Mouse (Mus musculus) stomach, postnatal 0 days (tissue): ENCODE data around the gene Fhod1. TPM values are rescaled to one million over a fixed set of nuclear protein-coding genes. Genes with fewer than 3 reads are reported as not detected.

ENCODE experiments used
- ATAC-seq: fragments of 200-750 bp; cut with Nextera tagmentation; 2 replicates; pipeline ENCODE4 v1.8.0; 2017; ENCODE audit not compliant: low FRiP score, low TSS enrichment
- DNase-seq: peaks from one replicate; pipeline ENCODE4 v3.0.0-alpha.2; 2016; ENCODE audit warnings: low spot score
- H3K27ac ChIP-seq: fragments of 300-500 bp; sonication (generic); replicated peaks from 2 replicates; pipeline ENCODE4 v1.5.1; 2014; ENCODE audit warnings: mild to moderate bottlenecking, control low read depth
- H3K27me3 ChIP-seq: fragments of 300-500 bp; sonication (generic); 2 replicates; pipeline ENCODE4 v1.6.1; 2014; ENCODE audit warnings: low read length; ENCODE audit not compliant: control insufficient read depth, insufficient read depth
- H3K36me3 ChIP-seq: fragments of 300-500 bp; sonication (generic); 2 replicates; pipeline ENCODE4 v1.6.1; 2014; ENCODE audit warnings: low read length, mixed read lengths; ENCODE audit not compliant: control insufficient read depth, insufficient read depth
- H3K4me1 ChIP-seq: fragments of 300-500 bp; sonication (generic); replicated peaks from 2 replicates; pipeline ENCODE4 v1.6.1; 2014; ENCODE audit warnings: antibody characterized with exemption; ENCODE audit not compliant: control insufficient read depth, insufficient read depth
- H3K4me2 ChIP-seq: fragments of 300-500 bp; sonication (generic); replicated peaks from 2 replicates; pipeline ENCODE4 v1.6.1; 2014; ENCODE audit warnings: low read depth, mild to moderate bottlenecking, control low read depth, moderate library complexity
- H3K4me3 ChIP-seq: fragments of 300-500 bp; sonication (generic); 2 replicates; pipeline ENCODE4 v1.5.1; 2014; ENCODE audit warnings: low read depth, low read length, control low read depth
- H3K9ac ChIP-seq: fragments of 300-500 bp; sonication (generic); 2 replicates; pipeline ENCODE4 v1.6.1; 2014; ENCODE audit warnings: mild to moderate bottlenecking, low read length, control low read depth, mixed read lengths
- H3K9me3 ChIP-seq: fragments of 300-500 bp; sonication (generic); 2 replicates; pipeline ENCODE4 v1.6.1; 2016; ENCODE audit warnings: low read length; ENCODE audit not compliant: control insufficient read depth
- CTCF ChIP-seq: IDR thresholded peaks from 2 replicates; pipeline ENCODE4 v1.5.1; 2016; ENCODE audit warnings: antibody characterized with exemption, low read depth, mild to moderate bottlenecking, moderate library complexity
- EP300 ChIP-seq: optimal IDR thresholded peaks from 2 replicates; pipeline ENCODE3; 2016; ENCODE audit warnings: antibody characterized with exemption
- WGBS: fragments of 180-500 bp; shearing (Covaris S2); extraction: QIAGEN DNeasy Blood & Tissue Kit; methylation state at CpG from one replicate; pipeline ENCODE4 v1.1.7; 2014; 5-methylcytosine and 5-hydroxymethylcytosine counted together
- polyA plus RNA-seq: library from polyadenylated mRNA; unstranded; fragments of >200 nt; fragmentation: Nextera tagmentation; extraction: Ambion mirVana; gene quantifications from 2 replicates; pipeline ENCODE4 v1.2.1, GENCODE M21; 2015

The Fhod1 gene
- polyA plus RNA-seq, 1 experiment from 2014 or later = 0.63 TPM

DNA sequence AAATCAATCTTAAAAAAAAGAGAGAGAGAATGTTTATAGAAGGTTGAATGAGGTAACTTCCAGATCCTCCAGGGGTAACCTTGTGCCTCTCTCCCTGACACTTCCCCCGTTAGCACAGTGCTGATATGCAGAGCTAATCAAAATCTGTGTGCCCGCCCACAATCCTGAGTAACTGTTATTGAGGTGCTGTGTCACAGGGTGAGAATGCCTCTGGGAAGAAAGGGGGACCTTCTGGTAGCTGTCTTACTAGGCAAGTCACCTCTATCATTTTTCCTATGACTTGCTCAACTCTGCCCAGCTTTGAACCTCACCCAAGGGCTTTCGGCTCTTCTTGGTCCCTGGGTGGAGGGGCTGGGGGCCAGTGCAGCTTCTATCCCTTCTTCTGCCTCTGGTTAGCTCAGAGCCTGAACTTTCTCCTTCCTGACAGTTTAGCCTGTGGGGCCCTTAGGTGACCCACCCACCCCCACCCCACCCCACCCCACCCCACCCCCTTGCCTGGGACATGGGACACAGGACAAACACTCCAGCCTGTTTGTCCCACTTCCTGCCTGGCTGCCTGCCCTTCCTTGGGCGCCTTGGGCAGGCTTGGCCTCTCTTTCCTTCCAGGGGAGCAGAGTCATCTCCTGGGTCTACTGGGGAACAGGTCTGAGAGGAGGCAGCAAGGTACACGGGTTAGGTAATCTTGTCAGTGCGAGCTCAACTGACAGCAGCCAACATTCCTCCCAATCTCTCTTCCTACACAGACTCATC lies 7.7 kb downstream of the Fhod1 start:
- Histone ChIP-seq H3K27ac (peak overlapping the region; percentile 65), H3K4me1 (peaks cover 14% of the 10 kb centered on the region), H3K9me3 (no peaks in the 10 kb centered on the region), H3K9ac (0 out of 2 replicates have a peak overlapping the region, but pooled peaks have one; percentile 8), H3K36me3 (peaks cover 11% of the 10 kb centered on the region), H3K4me3 (no peak overlapping the region), H3K27me3 (no peaks in the 10 kb centered on the region), H3K4me2 (no peak overlapping the region)
- WGBS = 59% methylated on average over 6 of the region's 6 CpGs
- DNase-seq (peak; percentile 77), ATAC-seq (peak; percentile 57)
- TF ChIP-seq CTCF = no peak
- no peak for TF ChIP-seq EP300

DNA sequence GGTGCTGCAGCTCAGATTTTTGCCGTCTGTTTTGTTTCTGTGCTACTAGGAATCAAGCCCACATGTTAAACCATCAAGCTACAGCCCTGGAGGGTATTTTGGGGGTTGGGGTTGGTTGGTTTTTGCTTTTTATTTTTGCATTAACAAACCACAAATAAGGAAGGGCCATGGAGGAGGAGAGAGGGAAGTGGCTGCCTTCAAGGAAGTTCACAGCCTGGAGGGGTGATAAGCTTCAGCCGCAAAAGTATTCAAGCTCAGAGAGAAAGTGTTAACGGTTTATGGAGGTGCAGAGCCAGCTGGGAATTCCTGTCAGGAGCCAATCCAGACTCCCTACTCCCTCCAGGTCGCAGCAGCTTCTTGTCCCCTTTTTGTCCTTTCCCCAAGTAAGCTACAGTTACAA lies 8.8 kb downstream of the Fhod1 start:
- H3K4me1 ChIP-seq = peaks cover 11% of the 10 kb centered on the region
- H3K9ac ChIP-seq = no peak overlapping the region
- ATAC-seq (no peak), DNase-seq (no peak)
- H3K27me3 ChIP-seq = no peaks in the 10 kb centered on the region
- peaks cover 19% of the 10 kb centered on the region for H3K36me3 ChIP-seq
- H3K4me2 ChIP-seq = no peak overlapping the region
- WGBS = 40% methylated on average over 4 of the region's 4 CpGs
- H3K4me3 ChIP-seq = no peak overlapping the region
- TF ChIP-seq CTCF (no peak), EP300 (no peak)
- no peaks in the 10 kb centered on the region for H3K9me3 ChIP-seq
- peak overlapping the region; percentile 14; the same call in 1 of the 2 replicates for H3K27ac ChIP-seq

DNA sequence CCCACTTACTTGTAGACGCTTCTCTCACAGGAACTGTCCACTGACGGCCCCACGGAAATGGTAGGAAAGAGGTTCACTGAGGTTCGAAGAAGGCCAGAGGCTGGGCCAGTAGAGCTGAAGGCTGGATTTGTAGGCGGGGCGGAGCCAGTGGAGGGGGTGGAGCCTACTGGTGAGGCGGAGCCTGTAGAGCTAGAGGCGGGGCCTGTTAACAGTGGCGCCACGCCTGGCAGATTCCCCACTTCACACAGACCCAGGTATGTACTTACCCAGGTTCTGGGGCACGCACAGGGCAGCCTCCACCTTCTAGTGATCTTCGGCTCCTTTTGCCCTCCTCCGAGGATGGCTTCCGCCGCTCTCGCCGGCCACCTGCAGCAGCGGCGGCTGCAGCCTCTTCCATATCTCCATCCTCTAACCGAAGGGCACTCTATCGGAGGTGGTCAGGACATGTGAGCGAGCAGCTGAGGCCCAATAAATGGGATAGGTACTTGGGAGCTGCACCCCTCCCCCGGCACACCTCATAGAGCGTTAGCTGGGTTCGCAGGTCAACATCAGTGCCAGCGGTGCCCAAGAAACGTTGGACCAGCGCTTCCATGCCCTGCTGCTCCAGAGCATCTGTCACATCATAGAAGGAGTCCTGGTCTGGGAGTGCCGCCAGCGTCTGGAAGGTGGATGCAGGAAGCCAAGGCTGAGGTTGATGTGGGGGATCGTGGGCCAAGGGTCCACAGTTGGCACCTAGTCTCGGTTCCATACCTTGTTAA lies 11.2 kb downstream of the Fhod1 start:
- no peak for ATAC-seq
- Histone ChIP-seq H3K27ac (no peak overlapping the region), H3K36me3 (peaks cover 28% of the 10 kb centered on the region), H3K4me2 (no peak overlapping the region), H3K4me1 (peaks cover 10% of the 10 kb centered on the region), H3K9ac (no peak overlapping the region), H3K9me3 (no peaks in the 10 kb centered on the region), H3K4me3 (no peak overlapping the region), H3K27me3 (no peaks in the 10 kb centered on the region)
- TF ChIP-seq CTCF (no peak), EP300 (no peak)
- no peak for DNase-seq
- WGBS = 71% methylated on average over 32 of the region's 32 CpGs

DNA sequence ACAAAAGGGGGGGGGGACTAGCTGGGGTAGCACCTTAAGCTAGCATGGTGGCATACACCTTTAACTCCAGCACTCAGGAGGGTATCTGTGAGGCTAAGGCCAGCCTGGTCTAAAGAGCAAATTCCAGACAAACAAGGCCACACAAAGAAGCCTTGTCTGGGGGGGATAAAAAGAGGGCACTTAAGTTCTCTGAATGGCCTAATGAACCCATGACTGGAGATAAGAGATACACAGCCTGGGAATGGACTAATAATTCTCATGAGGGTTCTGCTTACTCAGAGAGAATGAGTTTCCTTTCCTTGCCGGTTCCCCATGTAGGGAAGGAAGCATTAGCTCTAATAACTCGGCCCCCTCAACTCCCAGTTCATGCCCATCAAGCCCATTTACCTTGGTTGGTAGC lies 15.2 kb downstream of the Fhod1 start:
- H3K27ac ChIP-seq = no peak overlapping the region
- H3K4me3 ChIP-seq = no peak overlapping the region
- no peaks in the 10 kb centered on the region for H3K27me3 ChIP-seq
- peaks cover 52% of the 10 kb centered on the region for H3K36me3 ChIP-seq
- no peak overlapping the region for H3K4me2 ChIP-seq
- ATAC-seq (peak; percentile 35), DNase-seq (no peak)
- H3K9ac ChIP-seq = no peak overlapping the region
- no peaks in the 10 kb centered on the region for H3K4me1 ChIP-seq
- TF ChIP-seq EP300 (no peak), CTCF (no peak)
- 64% methylated on average over 2 of the region's 2 CpGs for WGBS
- no peaks in the 10 kb centered on the region for H3K9me3 ChIP-seq

DNA sequence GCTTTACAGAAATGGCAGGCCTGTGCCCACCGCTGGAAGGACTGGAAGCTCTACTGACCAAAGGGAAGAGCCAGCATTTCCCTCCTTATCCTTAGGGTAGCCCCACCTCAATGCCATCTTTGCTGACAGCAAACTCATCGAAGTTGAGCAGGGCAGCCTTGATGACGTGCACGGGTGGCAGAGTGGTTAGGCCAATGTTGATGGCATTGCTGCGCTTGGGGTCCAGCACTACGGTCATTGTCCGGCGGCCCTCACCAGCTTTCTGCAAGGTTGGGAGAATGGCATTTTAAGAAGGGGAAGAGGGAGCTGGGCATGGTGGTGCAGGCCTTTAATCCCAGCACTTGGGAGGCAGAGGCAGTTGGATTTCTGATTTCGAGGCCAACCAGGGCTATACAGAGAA lies 15.8 kb downstream of the Fhod1 start:
- Histone ChIP-seq H3K27ac (no peak overlapping the region), H3K36me3 (peaks cover 52% of the 10 kb centered on the region), H3K4me3 (no peak overlapping the region), H3K9ac (no peak overlapping the region), H3K9me3 (no peaks in the 10 kb centered on the region), H3K4me1 (peaks cover 5% of the 10 kb centered on the region; the same call in 1 of the 2 replicates), H3K4me2 (no peak overlapping the region), H3K27me3 (no peaks in the 10 kb centered on the region)
- TF ChIP-seq CTCF (no peak), EP300 (no peak)
- 92% methylated on average over 9 of the region's 9 CpGs for WGBS
- DNase-seq = no peak
- ATAC-seq = no peak

DNA sequence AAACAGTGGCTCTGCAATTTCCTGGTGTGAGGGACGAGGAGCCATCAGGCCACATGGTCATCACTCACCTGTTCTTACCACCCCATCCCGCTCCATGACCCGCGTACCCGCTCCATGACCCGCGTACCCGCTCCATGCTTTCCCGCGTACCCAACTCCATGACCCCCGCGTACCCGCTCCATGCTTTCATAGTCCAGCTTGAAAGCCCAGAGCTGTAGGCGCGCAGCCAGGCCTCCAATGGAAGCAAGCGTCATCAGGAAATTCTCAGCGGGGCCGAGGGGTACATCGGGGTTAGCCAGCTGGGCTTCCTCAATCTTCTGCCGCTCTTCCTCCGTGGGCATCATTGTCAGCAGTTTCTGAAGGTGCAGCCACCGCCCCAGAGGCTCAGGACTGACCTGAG lies 16.3 kb downstream of the Fhod1 start:
- Histone ChIP-seq H3K27me3 (no peaks in the 10 kb centered on the region), H3K4me3 (no peak overlapping the region), H3K9ac (no peak overlapping the region), H3K4me1 (peaks cover 7% of the 10 kb centered on the region; the same call in 1 of the 2 replicates), H3K4me2 (no peak overlapping the region), H3K27ac (no peak overlapping the region), H3K36me3 (peaks cover 49% of the 10 kb centered on the region), H3K9me3 (no peaks in the 10 kb centered on the region)
- TF ChIP-seq CTCF (no peak), EP300 (no peak)
- ATAC-seq = no peak
- DNase-seq = no peak
- WGBS = 96% methylated on average over 22 of the region's 22 CpGs
